Mouse (Mus musculus) intestine, embryonic 15.5 days (tissue): ENCODE measurements around the gene Ccdc149. TPM values are rescaled to one million over a fixed set of nuclear protein-coding genes. Genes with fewer than 3 reads are reported as not detected.

Source experiments
- ATAC-seq: fragments of 200-750 bp; cut with Nextera tagmentation; 2 replicates; pipeline ENCODE4 v1.8.0; 2017; ENCODE audit warnings: moderate TSS enrichment, moderate library complexity
- H3K27ac ChIP-seq: fragments of 300-500 bp; sonication (generic); 2 replicates; pipeline ENCODE4 v1.5.1; 2015; ENCODE audit warnings: mild to moderate bottlenecking, inconsistent platforms
- H3K27me3 ChIP-seq: fragments of 300-500 bp; sonication (generic); replicated peaks from 2 replicates; pipeline ENCODE4 v1.6.1; 2015; ENCODE audit warnings: inconsistent platforms
- H3K36me3 ChIP-seq: fragments of 300-500 bp; sonication (generic); 2 replicates; pipeline ENCODE4 v1.6.1; 2015; ENCODE audit warnings: inconsistent platforms
- H3K4me1 ChIP-seq: fragments of 300-500 bp; sonication (generic); replicated peaks from 2 replicates; pipeline ENCODE4 v1.6.1; 2015; ENCODE audit warnings: inconsistent platforms
- H3K4me2 ChIP-seq: fragments of 300-500 bp; sonication (generic); replicated peaks from 2 replicates; pipeline ENCODE4 v1.6.1; 2015; ENCODE audit warnings: mild to moderate bottlenecking, inconsistent platforms
- H3K4me3 ChIP-seq: fragments of 300-500 bp; sonication (generic); replicated peaks from 2 replicates; pipeline ENCODE4 v1.5.1; 2015; ENCODE audit warnings: inconsistent platforms
- H3K9ac ChIP-seq: fragments of 300-500 bp; sonication (generic); 2 replicates; pipeline ENCODE4 v1.6.1; 2015; ENCODE audit warnings: inconsistent platforms
- H3K9me3 ChIP-seq: fragments of 300-500 bp; sonication (generic); 2 replicates; pipeline ENCODE4 v1.6.1; 2016; ENCODE audit warnings: inconsistent platforms
- WGBS: fragments of 180-500 bp; shearing (Covaris S2); methylation state at CpG from one replicate; pipeline ENCODE4 v1.1.7; 2015; 5-methylcytosine and 5-hydroxymethylcytosine counted together
- polyA plus RNA-seq: library from polyadenylated mRNA; unstranded; fragments of >200 nt; fragmentation: Nextera tagmentation; extraction: Ambion mirVana; gene quantifications from 2 replicates; pipeline ENCODE4 v1.2.1, GENCODE M21; 2015

The Ccdc149 gene
- polyA plus RNA-seq, 1 experiment from 2014 or later, result 3.8 TPM

GRCm38 (mm10) chr5:52393756-52394155, 77.6 kb downstream of the Ccdc149 start:
- Histone ChIP-seq H3K27me3 (no peaks in the 10 kb centered on the region), H3K27ac (no peak overlapping the region), H3K4me2 (no peak overlapping the region), H3K36me3 (no peaks in the 10 kb centered on the region), H3K9me3 (no peaks in the 10 kb centered on the region), H3K4me1 (no peaks in the 10 kb centered on the region), H3K9ac (no peak overlapping the region), H3K4me3 (no peak overlapping the region)
- WGBS, result 89% methylated on average over 4 of the region's 4 CpGs
- ATAC-seq, result no peak

- Histone ChIP-seq H3K4me2 (no peak overlapping the region), H3K27me3 (no peaks in the 10 kb centered on the region), H3K27ac (no peak overlapping the region), H3K36me3 (no peaks in the 10 kb centered on the region), H3K9ac (no peak overlapping the region), H3K4me3 (no peak overlapping the region), H3K4me1 (no peaks in the 10 kb centered on the region), H3K9me3 (no peaks in the 10 kb centered on the region)
- 77% methylated on average over 16 of the region's 16 CpGs for WGBS
- ATAC-seq, result no peak
Measured at GRCm38 (mm10) chr5:52391471-52391870, 79.8 kb downstream of the Ccdc149 start.

- ATAC-seq, result no peak
- H3K27me3 ChIP-seq, result no peaks in the 10 kb centered on the region
- no peaks in the 10 kb centered on the region for H3K4me1 ChIP-seq
- no peak overlapping the region for H3K27ac ChIP-seq
- no peak overlapping the region for H3K9ac ChIP-seq
- 90% methylated on average over 6 of the region's 6 CpGs for WGBS
- H3K4me3 ChIP-seq, result no peak overlapping the region
- no peak overlapping the region for H3K4me2 ChIP-seq
- H3K9me3 ChIP-seq, result no peaks in the 10 kb centered on the region
- no peaks in the 10 kb centered on the region for H3K36me3 ChIP-seq
Measured at GRCm38 (mm10) chr5:52390381-52390780, 80.9 kb downstream of the Ccdc149 start.

GRCm38 (mm10) chr5:52388092-52388749, 83.1 kb downstream of the Ccdc149 start:
- H3K4me3 ChIP-seq, result no peak overlapping the region
- H3K9me3 ChIP-seq, result no peaks in the 10 kb centered on the region
- H3K4me2 ChIP-seq, result no peak overlapping the region
- no peaks in the 10 kb centered on the region for H3K36me3 ChIP-seq
- H3K27me3 ChIP-seq, result no peaks in the 10 kb centered on the region
- no peak for ATAC-seq
- no peaks in the 10 kb centered on the region for H3K4me1 ChIP-seq
- H3K9ac ChIP-seq, result no peak overlapping the region
- no peak overlapping the region for H3K27ac ChIP-seq
- 74% methylated on average over 7 of the region's 7 CpGs for WGBS

GRCm38 (mm10) chr5:52386016-52386415, 85.3 kb downstream of the Ccdc149 start:
- no peak for ATAC-seq
- H3K4me1 ChIP-seq, result no peaks in the 10 kb centered on the region
- no peak overlapping the region for H3K9ac ChIP-seq
- H3K4me2 ChIP-seq, result no peak overlapping the region
- no peak overlapping the region for H3K4me3 ChIP-seq
- H3K36me3 ChIP-seq, result no peaks in the 10 kb centered on the region
- H3K9me3 ChIP-seq, result no peaks in the 10 kb centered on the region
- no peak overlapping the region for H3K27ac ChIP-seq
- H3K27me3 ChIP-seq, result no peaks in the 10 kb centered on the region
- 70% methylated on average over 2 of the region's 2 CpGs for WGBS

- Histone ChIP-seq H3K4me2 (no peak overlapping the region), H3K27ac (no peak overlapping the region), H3K27me3 (no peaks in the 10 kb centered on the region), H3K9me3 (no peaks in the 10 kb centered on the region), H3K36me3 (no peaks in the 10 kb centered on the region), H3K4me1 (no peaks in the 10 kb centered on the region), H3K9ac (no peak overlapping the region), H3K4me3 (no peak overlapping the region)
- ATAC-seq, result no peak
- WGBS, result 84% methylated on average over 5 of the region's 5 CpGs
Measured at GRCm38 (mm10) chr5:52383748-52384147, 87.6 kb downstream of the Ccdc149 start.

GRCm38 (mm10) chr5:52382837-52383236, 88.5 kb downstream of the Ccdc149 start:
- H3K4me3 ChIP-seq, result no peak overlapping the region
- H3K36me3 ChIP-seq, result no peaks in the 10 kb centered on the region
- no peaks in the 10 kb centered on the region for H3K27me3 ChIP-seq
- no peak overlapping the region for H3K9ac ChIP-seq
- 82% methylated on average over 8 of the region's 8 CpGs for WGBS
- no peaks in the 10 kb centered on the region for H3K4me1 ChIP-seq
- H3K4me2 ChIP-seq, result no peak overlapping the region
- H3K27ac ChIP-seq, result no peak overlapping the region
- H3K9me3 ChIP-seq, result no peaks in the 10 kb centered on the region
- ATAC-seq, result no peak

GRCm38 (mm10) chr5:52375847-52376246, 95.5 kb downstream of the Ccdc149 start:
- Histone ChIP-seq H3K27ac (no peak overlapping the region), H3K4me1 (no peaks in the 10 kb centered on the region), H3K9ac (no peak overlapping the region), H3K4me2 (no peak overlapping the region), H3K9me3 (no peaks in the 10 kb centered on the region), H3K36me3 (no peaks in the 10 kb centered on the region), H3K4me3 (no peak overlapping the region), H3K27me3 (no peaks in the 10 kb centered on the region)
- WGBS, result 83% methylated on average over 9 of the region's 9 CpGs
- ATAC-seq, result no peak

- Histone ChIP-seq H3K4me3 (no peak overlapping the region), H3K4me1 (no peaks in the 10 kb centered on the region), H3K9me3 (no peaks in the 10 kb centered on the region), H3K9ac (no peak overlapping the region), H3K27ac (no peak overlapping the region), H3K4me2 (no peak overlapping the region), H3K36me3 (no peaks in the 10 kb centered on the region), H3K27me3 (peaks cover 8% of the 10 kb centered on the region)
- 88% methylated on average over 6 of the region's 6 CpGs for WGBS
- ATAC-seq, result no peak
Measured at GRCm38 (mm10) chr5:52370901-52371300, 100.4 kb downstream of the Ccdc149 start.

GRCm38 (mm10) chr5:52367866-52368840, 103.2 kb downstream of the Ccdc149 start:
- no peak for ATAC-seq
- H3K9ac ChIP-seq, result no peak overlapping the region
- peak overlapping the region; percentile 47 for H3K4me2 ChIP-seq

GRCm38 (mm10) chr5:52366661-52367060, 104.7 kb downstream of the Ccdc149 start:
- H3K27me3 ChIP-seq, result peaks cover 8% of the 10 kb centered on the region
- H3K36me3 ChIP-seq, result no peaks in the 10 kb centered on the region
- WGBS, result 61% methylated on average over 2 of the region's 2 CpGs
- no peak overlapping the region for H3K4me3 ChIP-seq
- no peak overlapping the region for H3K27ac ChIP-seq
- ATAC-seq, result no peak
- no peak overlapping the region for H3K4me2 ChIP-seq
- peaks cover 8% of the 10 kb centered on the region; the same call in 1 of the 2 replicates for H3K4me1 ChIP-seq
- no peak overlapping the region for H3K9ac ChIP-seq
- H3K9me3 ChIP-seq, result no peaks in the 10 kb centered on the region

More at GRCm38 (mm10) chr5:52367866-52368840, 103.2 kb downstream of the Ccdc149 start:
- Histone ChIP-seq H3K4me3 (peak overlapping the region; percentile 9; the same call in 1 of the 2 replicates), H3K9me3 (no peaks in the 10 kb centered on the region), H3K36me3 (no peaks in the 10 kb centered on the region), H3K27me3 (peaks cover 8% of the 10 kb centered on the region), H3K27ac (no peak overlapping the region), H3K4me1 (peaks cover 8% of the 10 kb centered on the region; the same call in 1 of the 2 replicates)
- 57% methylated on average over 63 of the region's 63 CpGs for WGBS

- no peak overlapping the region for H3K27ac ChIP-seq
- H3K4me2 ChIP-seq, result no peak overlapping the region
- H3K36me3 ChIP-seq, result no peaks in the 10 kb centered on the region
- no peak overlapping the region for H3K9ac ChIP-seq
- peaks cover 8% of the 10 kb centered on the region; the same call in 1 of the 2 replicates for H3K4me1 ChIP-seq
- H3K27me3 ChIP-seq, result peaks cover 8% of the 10 kb centered on the region
- ATAC-seq, result no peak
- H3K9me3 ChIP-seq, result no peaks in the 10 kb centered on the region
- no peak overlapping the region for H3K4me3 ChIP-seq
- 78% methylated on average over 5 of the region's 5 CpGs for WGBS
Measured at GRCm38 (mm10) chr5:52365930-52366329, 105.4 kb downstream of the Ccdc149 start.
